Mouse (Mus musculus) embryo, embryonic 11.5 days (tissue): ENCODE data around the gene Zbtb41.

Experiments used
- DNase-seq: peaks from one replicate; pipeline ENCODE4 v3.0.0-alpha.2; 2012; ENCODE audit warnings: low read depth, low spot score

Gene Zbtb41

DNA sequence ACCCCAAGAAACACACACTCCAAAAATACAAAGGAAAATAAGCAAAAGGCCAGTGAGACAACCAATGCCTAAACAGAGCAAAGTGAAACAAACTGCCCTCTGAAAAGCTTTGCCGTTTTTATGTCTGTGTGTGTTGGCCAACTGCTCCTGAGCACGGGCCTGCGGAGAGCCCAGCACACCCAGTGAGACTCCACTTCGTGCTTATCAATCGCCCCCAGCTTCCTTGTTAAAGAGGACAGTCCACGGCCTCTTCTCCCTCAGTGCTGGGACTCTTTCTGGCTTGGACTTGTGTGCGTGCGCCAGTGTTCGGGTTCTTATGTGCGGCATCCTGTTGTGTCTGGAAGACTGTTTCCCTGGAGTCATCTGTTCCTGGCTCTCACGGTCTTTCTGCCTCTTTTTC is 43.8 kb downstream of the Zbtb41 start:
- DNase-seq: no peak

DNA sequence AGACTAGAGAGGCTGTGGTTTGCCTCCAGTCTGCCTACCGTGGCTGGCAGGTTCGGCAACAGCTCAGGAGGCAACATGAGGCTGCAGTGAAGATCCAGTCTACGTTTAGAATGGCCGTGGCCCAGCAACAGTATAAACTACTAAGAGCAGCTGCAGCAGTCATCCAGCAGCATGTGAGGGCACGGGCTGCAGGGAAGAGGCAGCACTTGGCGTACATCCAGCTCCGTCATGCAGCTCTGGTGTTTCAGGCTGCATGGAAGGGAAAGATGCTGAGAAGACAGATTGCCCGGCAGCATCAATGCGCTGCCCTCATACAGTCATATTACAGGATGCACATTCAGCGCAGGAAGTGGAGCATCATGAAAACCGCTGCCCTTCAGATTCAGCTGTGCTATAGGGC is 56.8 kb downstream of the Zbtb41 start:
- DNase-seq: no peak

DNA sequence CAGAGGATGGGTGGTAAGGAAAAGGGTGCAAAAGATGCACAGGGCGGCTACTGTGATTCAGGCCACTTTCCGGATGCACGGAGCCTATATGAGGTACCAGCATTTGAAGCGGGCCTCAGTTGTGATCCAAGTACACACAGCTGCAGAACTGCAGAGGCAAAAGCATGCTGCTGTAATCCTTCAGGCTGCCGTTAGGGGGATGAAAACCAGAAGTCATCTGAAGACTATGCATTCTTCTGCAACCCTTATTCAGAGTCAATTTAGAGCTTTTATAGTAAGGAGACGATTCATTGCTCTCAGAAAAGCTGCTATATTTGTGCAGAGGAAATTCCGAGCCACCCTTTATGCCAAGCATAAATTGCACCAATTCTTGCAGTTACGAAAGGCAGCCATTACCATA is 58.2 kb downstream of the Zbtb41 start:
- DNase-seq: no peak

DNA sequence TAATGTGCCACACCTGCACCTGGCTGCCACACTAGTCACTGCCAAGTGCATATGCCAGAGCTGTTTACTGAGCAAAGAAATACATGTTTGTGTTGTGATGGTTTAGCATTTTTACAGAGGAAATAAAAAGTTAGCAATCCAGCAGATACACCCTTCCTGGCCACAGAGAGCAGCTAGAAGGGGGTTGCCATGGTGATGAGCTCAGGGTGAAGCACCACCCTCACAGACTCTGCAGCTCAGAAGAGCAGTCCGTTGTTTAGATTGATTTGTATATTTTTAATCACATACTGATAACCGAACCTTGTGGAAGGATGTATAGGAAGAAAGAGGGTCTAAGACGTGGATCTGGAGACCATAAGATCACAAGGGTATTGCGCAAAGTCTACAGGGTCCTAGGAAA is 59.1 kb downstream of the Zbtb41 start:
- DNase-seq: no peak

DNA sequence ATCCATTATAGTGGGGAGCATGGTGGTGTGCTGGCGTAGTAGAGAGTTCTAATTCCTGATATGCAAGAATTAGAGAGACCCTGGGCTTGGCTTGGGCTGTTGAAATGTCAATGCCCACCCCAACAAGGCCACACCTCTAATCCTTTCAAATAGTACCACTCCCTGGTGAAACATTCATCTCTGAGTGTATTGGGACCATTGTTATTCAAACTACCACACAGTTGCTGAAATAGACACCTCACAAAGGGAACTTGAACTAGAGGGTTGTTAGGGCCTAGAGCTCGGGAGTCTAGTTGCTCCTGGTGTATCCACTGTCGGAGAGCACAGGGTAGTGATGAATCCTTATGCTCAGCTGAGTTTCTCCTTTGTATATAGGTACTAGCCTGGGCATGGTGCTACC is 72.5 kb downstream of the Zbtb41 start:
- DNase-seq: no peak

DNA sequence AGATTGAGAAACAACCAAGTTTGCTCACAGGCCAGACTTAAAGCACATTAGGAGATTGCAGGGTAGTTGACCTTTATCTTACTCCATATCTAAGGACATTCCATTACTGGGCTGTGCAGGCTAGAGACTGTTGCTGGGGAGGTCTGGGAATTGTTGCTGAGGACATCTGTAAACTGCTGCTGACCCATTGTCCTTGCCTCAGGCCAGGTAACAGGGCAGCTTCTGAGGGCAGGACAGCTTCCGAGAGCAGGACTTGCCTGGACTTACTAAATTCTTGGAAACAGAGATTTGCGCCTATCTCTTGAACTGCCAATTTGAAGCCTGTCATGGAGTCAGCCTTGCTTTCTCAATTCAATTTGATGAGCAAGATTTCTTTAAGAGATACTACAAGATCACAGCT is 73.3 kb downstream of the Zbtb41 start:
- no peak for DNase-seq

DNA sequence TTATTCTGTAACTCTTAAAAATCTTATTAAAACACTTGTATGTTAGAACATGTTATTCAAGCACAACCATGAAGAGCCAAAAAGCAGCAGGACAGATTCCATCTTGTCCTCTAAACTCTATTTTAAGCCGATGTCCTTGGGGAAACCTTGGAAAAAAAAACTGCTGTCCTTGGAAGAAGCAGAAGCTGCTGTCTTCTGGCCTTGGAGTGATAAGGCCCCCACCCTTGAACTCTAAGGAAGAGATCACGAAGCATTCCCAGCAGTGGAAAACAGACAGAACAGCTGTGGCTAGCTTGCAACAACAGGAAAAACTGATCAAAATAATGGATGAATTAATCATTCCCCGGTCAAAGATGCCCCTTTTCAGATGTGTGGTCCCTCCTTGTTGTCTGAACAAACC is 74.1 kb downstream of the Zbtb41 start:
- no peak for DNase-seq

DNA sequence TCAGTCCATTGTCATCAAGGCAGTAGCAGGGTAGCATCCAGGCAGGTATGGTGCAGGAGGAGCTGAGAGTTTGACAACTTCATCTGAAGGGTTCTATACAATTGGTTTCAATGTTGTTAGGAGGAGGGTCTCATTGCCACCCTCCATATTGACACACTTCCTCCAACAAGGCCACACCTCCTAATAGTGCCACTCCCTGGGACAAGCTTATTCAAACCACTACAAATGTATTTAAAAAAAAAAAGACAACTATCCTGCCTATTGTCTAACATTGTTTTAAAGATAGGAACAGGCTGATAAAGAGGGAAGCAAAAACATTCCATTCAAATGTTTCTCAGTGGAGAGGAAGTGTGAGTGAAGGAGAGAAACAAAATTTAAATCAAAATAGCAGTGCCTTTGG is 77.7 kb downstream of the Zbtb41 start:
- no peak for DNase-seq

DNA sequence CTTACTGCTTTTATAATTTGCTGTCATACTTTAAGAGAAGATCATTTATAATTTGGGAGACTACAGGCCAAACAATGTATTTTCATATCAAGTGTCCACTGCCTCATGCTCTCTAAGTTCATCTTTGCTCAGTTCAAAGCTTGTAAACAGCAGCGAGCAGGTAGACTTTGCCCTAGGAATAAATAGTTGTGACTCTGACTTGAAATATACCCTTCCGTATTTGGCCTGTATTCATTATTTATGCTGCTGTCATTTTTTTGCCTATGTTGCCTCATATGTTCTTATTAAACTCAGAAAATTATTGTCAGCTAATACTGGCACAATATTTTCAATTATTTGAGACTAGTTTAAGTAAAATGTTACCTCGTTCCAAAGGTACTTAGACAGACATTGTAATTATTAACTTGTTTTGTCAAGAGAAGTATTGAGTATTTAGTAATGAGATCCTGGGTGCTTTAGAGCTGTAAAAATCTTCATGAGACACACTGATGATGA is 79.2 kb downstream of the Zbtb41 start, which contains the start of gene F13b:
Gene F13b, plus strand, starts transcription at position 445 of the 495 bp plus-strand sequence.
- DNase-seq: no peak
